Mouse (Mus musculus): ENCODE results near the gene Ndfip2. TPM values are rescaled to one million over a fixed set of nuclear protein-coding genes. Genes with fewer than 3 reads are reported as not detected.

Ndfip2 gene
- total and polyA plus RNA-seq, 3 experiments: 13.7 to 26.3 TPM; not detected in 1

DNA sequence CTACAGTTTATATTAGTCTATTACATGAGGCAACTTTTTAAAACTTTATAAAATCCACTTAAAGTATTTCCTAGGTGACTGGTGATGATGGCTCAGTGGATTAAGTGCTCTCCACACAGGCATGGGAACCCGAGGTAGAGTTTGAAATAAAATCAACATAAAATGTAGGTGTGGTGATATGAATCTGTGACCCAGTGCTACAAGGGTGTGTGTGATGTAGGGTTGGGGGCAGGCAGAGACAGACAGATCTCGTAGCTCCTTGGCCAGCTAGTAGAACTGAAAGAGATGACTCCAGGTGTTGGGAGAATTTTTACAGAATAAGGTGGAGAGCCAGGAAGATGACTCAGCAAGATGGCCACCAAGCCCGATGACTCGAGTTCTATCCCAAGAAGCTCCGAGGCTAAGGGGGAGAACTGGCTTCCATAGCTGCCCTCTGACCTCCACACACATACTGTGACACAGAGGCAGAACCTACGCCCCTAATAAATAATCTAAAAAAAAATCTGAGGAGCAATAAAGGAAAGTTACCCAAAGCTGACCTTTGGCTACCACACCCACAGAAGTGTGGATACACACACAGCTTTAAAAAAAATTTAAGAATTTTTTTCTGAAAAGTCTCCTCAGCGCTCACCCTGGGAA is 14.4 kb upstream of the Ndfip2 start:
- Histone ChIP-seq H3K9me3 (replicated peaks; ENCODE audit: insufficient read depth, low read length) (no peaks in the 10 kb centered on the region), H3K4me3 (ENCODE audit: control insufficient read depth in 1 of 2, insufficient read depth in 1 of 2, low read depth in 2 of 2, low read length in 2 of 2) (no peak overlapping the region), H3K4me1 (ENCODE audit: control insufficient read depth in 1 of 2, insufficient read depth in 2 of 2, low read length in 2 of 2) (no peaks in the 10 kb centered on the region), H3K27me3 (ENCODE audit: control insufficient read depth in 1 of 2, insufficient read depth in 2 of 2, low read length in 2 of 2) (no peaks in the 10 kb centered on the region), H3K79me2 (ENCODE audit: control insufficient read depth, insufficient read depth, low read length, poor library complexity) (no peaks in the 10 kb centered on the region), H3K36me3 (ENCODE audit: control insufficient read depth in 1 of 2, insufficient read depth in 2 of 2, low read length in 2 of 2) (no peaks in the 10 kb centered on the region), H3K9ac (ENCODE audit: control insufficient read depth, low read depth, low read length, poor library complexity, severe bottlenecking) (no peak overlapping the region), H3K27ac (ENCODE audit: control insufficient read depth, low read depth, low read length) (no peak overlapping the region)
- TF ChIP-seq NRF1 (IDR thresholded peaks at IDR 0.05; ENCODE audit: insufficient read depth, low read depth, low read length, poor library complexity, severe bottlenecking) (no peak), E2F4 (IDR thresholded peaks at IDR 0.05; ENCODE audit: borderline replicate concordance, low read depth, low read length) (no peak), EP300 (IDR thresholded peaks at IDR 0.05; ENCODE audit: low read depth in 1 of 2, low read length in 2 of 2) (no peak), TCF12 (IDR thresholded peaks at IDR 0.05; ENCODE audit: low read depth, low read length) (no peak), ELF1 (IDR thresholded peaks at IDR 0.05; ENCODE audit: low read depth, low read length) (no peak), NELFE (IDR thresholded peaks at IDR 0.05; ENCODE audit: low read depth, low read length) (no peak), ZC3H11A (IDR thresholded peaks at IDR 0.05; ENCODE audit: low read depth, low read length) (no peak), RAD21 (IDR thresholded peaks at IDR 0.05; ENCODE audit: low read depth, low read length) (no peak), MEF2A (IDR thresholded peaks at IDR 0.05; ENCODE audit: extremely low read depth, insufficient replicate concordance, low read depth, low read length, poor library complexity, severe bottlenecking) (no peak), USF2 (IDR thresholded peaks at IDR 0.05; ENCODE audit: borderline replicate concordance in 1 of 2, insufficient read depth in 1 of 2, low read depth in 1 of 2, low read length in 2 of 2) (no peak), CTCF (IDR thresholded peaks at IDR 0.05 in 2 of 3, conservative IDR thresholded peaks at IDR 0.05 in 1 of 3; ENCODE audit: control insufficient read depth in 1 of 3, insufficient read depth in 1 of 3, low read depth in 2 of 3, low read length in 3 of 3, poor library complexity in 1 of 3, severe bottlenecking in 1 of 3) (no peak), CHD2 (IDR thresholded peaks at IDR 0.05; ENCODE audit: low read length) (no peak), ZKSCAN1 (IDR thresholded peaks at IDR 0.05; ENCODE audit: low read depth, low read length) (no peak), UBTF (IDR thresholded peaks at IDR 0.05; ENCODE audit: borderline replicate concordance, insufficient read depth, low read depth, low read length) (no peak), TBP (IDR thresholded peaks at IDR 0.05; ENCODE audit: low read depth, low read length) (no peak), ZNF384 (IDR thresholded peaks at IDR 0.05; ENCODE audit: low read depth, low read length) (no peak), MYB (IDR thresholded peaks at IDR 0.05; ENCODE audit: low read depth, low read length) (no peak)
- no peak for DNase-seq (ENCODE audit: low read depth, low spot score)

DNA sequence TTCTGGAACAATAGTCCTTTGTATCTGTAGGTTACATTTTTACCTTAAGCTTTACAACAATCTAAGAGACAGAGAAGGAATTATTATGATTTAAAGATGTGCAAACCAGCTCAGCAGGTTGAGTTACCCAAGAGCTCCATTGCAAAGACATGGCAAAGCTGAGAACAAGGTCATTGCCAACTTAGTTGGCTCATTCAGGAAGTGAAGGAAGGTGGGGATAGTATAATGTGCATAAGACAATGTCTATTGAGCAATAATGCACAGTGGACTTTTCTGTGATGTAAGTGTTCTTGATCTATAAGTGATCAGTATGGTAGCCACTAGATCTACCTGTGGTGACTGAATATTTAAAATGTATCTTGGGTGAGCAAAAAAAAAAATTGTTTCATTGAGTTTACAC is 7.3 kb upstream of the Ndfip2 start:
- Histone ChIP-seq H3K36me3 (ENCODE audit: control insufficient read depth in 1 of 2, insufficient read depth in 2 of 2, low read length in 2 of 2) (no peaks in the 10 kb centered on the region), H3K9me3 (replicated peaks; ENCODE audit: insufficient read depth, low read length) (no peaks in the 10 kb centered on the region), H3K27me3 (ENCODE audit: control insufficient read depth in 1 of 2, insufficient read depth in 2 of 2, low read length in 2 of 2) (no peaks in the 10 kb centered on the region; a peak in 1 of 4 replicates), H3K4me3 (ENCODE audit: control insufficient read depth in 1 of 2, insufficient read depth in 1 of 2, low read depth in 2 of 2, low read length in 2 of 2) (no peak overlapping the region), H3K79me2 (ENCODE audit: control insufficient read depth, insufficient read depth, low read length, poor library complexity) (no peaks in the 10 kb centered on the region), H3K4me1 (ENCODE audit: control insufficient read depth in 1 of 2, insufficient read depth in 2 of 2, low read length in 2 of 2) (no peaks in the 10 kb centered on the region), H3K27ac (ENCODE audit: control insufficient read depth, low read depth, low read length) (no peak overlapping the region), H3K9ac (ENCODE audit: control insufficient read depth, low read depth, low read length, poor library complexity, severe bottlenecking) (no peak overlapping the region)
- no peak for TF ChIP-seq ZKSCAN1 (IDR thresholded peaks at IDR 0.05; ENCODE audit: low read depth, low read length)
- no peak for DNase-seq (ENCODE audit: low read depth, low spot score)
